ENCODE assay signal across 8 mouse cellular contexts in genomic region chr9:59750267-59751065, GRCm38 (mm10). TPM values are rescaled to one million over a fixed set of nuclear protein-coding genes. Genes with fewer than 3 reads are reported as not detected.
DNase-seq lines count a peak whose midpoint lies in the region; ATAC-seq and TF ChIP-seq lines count a peak whose summit lies in the region.

Gene Senp8 (minus strand): TSS chr9:59750710.
Gene Myo9a (plus strand): TSS chr9:59750896.

- peak within 1 kb of the TSS; percentile 93 for H3K27ac ChIP-seq in heart, embryonic 12.5 days (ENCODE audit: poor library complexity, severe bottlenecking)
- H3K27ac ChIP-seq in kidney, postnatal 0 days = peak within 1 kb of the TSS; percentile 98
- H3K27ac ChIP-seq in liver, embryonic 11.5 days (ENCODE audit: low read depth, low read length) = peak within 1 kb of the TSS; percentile 90
- H3K27ac ChIP-seq in stomach, embryonic 14.5 days (ENCODE audit: low read length) = peak within 1 kb of the TSS; percentile 91

- under 1% methylated on average over 59 of the region's 59 CpGs for WGBS in heart, embryonic 12.5 days
- WGBS in kidney, postnatal 0 days = 1% methylated on average over 48 of the region's 59 CpGs
- WGBS in liver, embryonic 11.5 days = under 1% methylated on average over 59 of the region's 59 CpGs
- WGBS in stomach, embryonic 14.5 days = 1% methylated on average over 59 of the region's 59 CpGs

- ATAC-seq in erythroid progenitor cell, adult 5-6 weeks (replicated peaks; ENCODE audit: low FRiP score, poor library complexity, severe bottlenecking) = peak; percentile 84
- peak; percentile 97 for ATAC-seq in heart, embryonic 12.5 days (ENCODE audit: insufficient number of reproducible peaks, low FRiP score)
- ATAC-seq in kidney, postnatal 0 days (replicated peaks; ENCODE audit: low FRiP score, low read depth) = peak; percentile 95
- peak; percentile 91 for ATAC-seq in liver, embryonic 11.5 days (replicated peaks; ENCODE audit: low FRiP score)
- peak; percentile 94 for ATAC-seq in stomach, embryonic 14.5 days (ENCODE audit: insufficient number of reproducible peaks, insufficient read depth, low FRiP score, low read depth)

- DNase-seq in CD4-positive helper T cell, adult 2 months (ENCODE audit: low read depth, low spot score) = peak; percentile 99
- peak; percentile 98 for DNase-seq in brain, embryonic 18.5 days (ENCODE audit: low read depth, low spot score)
- peak; percentile 99 for DNase-seq in kidney, postnatal 0 days (ENCODE audit: low spot score)
- DNase-seq in liver, embryonic 11.5 days (ENCODE audit: low spot score) = peak; percentile 100
- DNase-seq in naive thymus-derived CD4-positive, alpha-beta T cell, adult 2 months (ENCODE audit: low read depth) = peak; percentile 100

- TF ChIP-seq CTCF in kidney, postnatal 0 days (IDR thresholded peaks at IDR 0.05; ENCODE audit: low read depth) = peak; percentile 30; the same call in 1 of the 2 replicates

- peaks cover 9% of the 10 kb centered on the region for H3K4me1 ChIP-seq in heart, embryonic 12.5 days (replicated peaks)
- no peaks in the 10 kb centered on the region for H3K4me1 ChIP-seq in kidney, postnatal 0 days (replicated peaks; ENCODE audit: insufficient read depth, low read length)
- H3K4me1 ChIP-seq in liver, embryonic 11.5 days (replicated peaks; ENCODE audit: control insufficient read depth, insufficient read depth, low read length) = peaks cover 13% of the 10 kb centered on the region
- H3K4me1 ChIP-seq in stomach, embryonic 14.5 days (ENCODE audit: control insufficient read depth, insufficient read depth, low read length) = peaks cover 6% of the 10 kb centered on the region; the same call in 1 of the 2 replicates

- no peaks in the 10 kb centered on the region for H3K9me3 ChIP-seq in heart, embryonic 12.5 days (replicated peaks)
- H3K9me3 ChIP-seq in kidney, postnatal 0 days (replicated peaks; ENCODE audit: low read length) = no peaks in the 10 kb centered on the region
- no peaks in the 10 kb centered on the region for H3K9me3 ChIP-seq in liver, embryonic 11.5 days (ENCODE audit: control insufficient read depth, low read length)
- no peaks in the 10 kb centered on the region for H3K9me3 ChIP-seq in stomach, embryonic 14.5 days (ENCODE audit: control insufficient read depth, low read depth, low read length)

- peak within 1 kb of the TSS; percentile 84 for H3K9ac ChIP-seq in heart, embryonic 12.5 days
- peak within 1 kb of the TSS; percentile 89 for H3K9ac ChIP-seq in kidney, postnatal 0 days (ENCODE audit: low read depth, low read length)
- peak within 1 kb of the TSS; percentile 82 for H3K9ac ChIP-seq in liver, embryonic 11.5 days (ENCODE audit: low read depth, low read length)
- H3K9ac ChIP-seq in stomach, embryonic 14.5 days (replicated peaks; ENCODE audit: low read depth, low read length) = peak within 1 kb of the TSS; percentile 71

- H3K27me3 ChIP-seq in heart, embryonic 12.5 days (replicated peaks) = no peaks in the 10 kb centered on the region
- H3K27me3 ChIP-seq in kidney, postnatal 0 days (ENCODE audit: insufficient read depth, low read length) = no peaks in the 10 kb centered on the region
- H3K27me3 ChIP-seq in liver, embryonic 11.5 days (replicated peaks; ENCODE audit: control insufficient read depth, insufficient read depth, low read length) = no peaks in the 10 kb centered on the region
- H3K27me3 ChIP-seq in stomach, embryonic 14.5 days (ENCODE audit: control insufficient read depth, insufficient read depth, low read length) = no peaks in the 10 kb centered on the region

- peak within 1 kb of the TSS; percentile 74 for H3K4me3 ChIP-seq in heart, embryonic 12.5 days
- peak within 1 kb of the TSS; percentile 83 for H3K4me3 ChIP-seq in kidney, postnatal 0 days (replicated peaks; ENCODE audit: low read depth, low read length)
- peak within 1 kb of the TSS; percentile 85 for H3K4me3 ChIP-seq in liver, embryonic 11.5 days (ENCODE audit: low read depth, low read length)
- peak within 1 kb of the TSS; percentile 80 for H3K4me3 ChIP-seq in stomach, embryonic 14.5 days (ENCODE audit: low read depth, low read length)

- no peaks in the 10 kb centered on the region for H3K36me3 ChIP-seq in heart, embryonic 12.5 days
- H3K36me3 ChIP-seq in kidney, postnatal 0 days (ENCODE audit: insufficient read depth, low read length) = no peaks in the 10 kb centered on the region
- no peaks in the 10 kb centered on the region for H3K36me3 ChIP-seq in liver, embryonic 11.5 days (ENCODE audit: control insufficient read depth, insufficient read depth, low read length)
- no peaks in the 10 kb centered on the region for H3K36me3 ChIP-seq in stomach, embryonic 14.5 days (ENCODE audit: control insufficient read depth, insufficient read depth, low read length)

- H3K4me2 ChIP-seq in heart, embryonic 12.5 days = peak within 1 kb of the TSS; percentile 93
- H3K4me2 ChIP-seq in kidney, postnatal 0 days (ENCODE audit: low read length) = peak within 1 kb of the TSS; percentile 75
- H3K4me2 ChIP-seq in liver, embryonic 11.5 days = peak within 1 kb of the TSS; percentile 81
- H3K4me2 ChIP-seq in stomach, embryonic 14.5 days (replicated peaks; ENCODE audit: low read depth, low read length) = peak within 1 kb of the TSS; percentile 82

RNA-seq across cellular contexts. Expression of gene Senp8, which starts in this region (rescaled TPM):
- 0.36 and 3.8 TPM in 2 replicates for total RNA-seq in erythroid progenitor cell, adult 5-6 weeks (2015; ENCODE audit: low replicate concordance)
- 0.77 and 5.5 TPM in 2 replicates for total RNA-seq in erythroid progenitor cell, adult 5-6 weeks (2017; ENCODE audit: low replicate concordance)
- 13.0 and 15.1 TPM in 2 replicates for polyA plus RNA-seq in heart, embryonic 12.5 days (2016; fragmentation: Nextera tagmentation; extraction: Ambion mirVana)
- 8.6 and 9.2 TPM in 2 replicates for polyA plus RNA-seq in kidney, postnatal 0 days (2015; fragmentation: Nextera tagmentation; extraction: Ambion mirVana)
- polyA plus RNA-seq in liver, embryonic 11.5 days (2014; fragmentation: Nextera tagmentation; extraction: Ambion mirVana) = 9.8 and 10.9 TPM in 2 replicates
- polyA plus RNA-seq in stomach, embryonic 14.5 days (2014; fragmentation: Nextera tagmentation; extraction: Ambion mirVana) = 11.7 and 12.4 TPM in 2 replicates

RNA-seq across cellular contexts. Expression of gene Myo9a, which starts in this region (rescaled TPM):
- 37.3 and 39.6 TPM in 2 replicates for total RNA-seq in erythroid progenitor cell, adult 5-6 weeks (2015; ENCODE audit: low replicate concordance)
- total RNA-seq in erythroid progenitor cell, adult 5-6 weeks (2017; ENCODE audit: low replicate concordance) = 38.5 and 40.3 TPM in 2 replicates
- 10.9 and 11.7 TPM in 2 replicates for polyA plus RNA-seq in heart, embryonic 12.5 days (2016; fragmentation: Nextera tagmentation; extraction: Ambion mirVana)
- 12.4 and 14.5 TPM in 2 replicates for polyA plus RNA-seq in kidney, postnatal 0 days (2015; fragmentation: Nextera tagmentation; extraction: Ambion mirVana)
- polyA plus RNA-seq in liver, embryonic 11.5 days (2014; fragmentation: Nextera tagmentation; extraction: Ambion mirVana) = 7.0 and 8.1 TPM in 2 replicates
- 18.9 and 19.8 TPM in 2 replicates for polyA plus RNA-seq in stomach, embryonic 14.5 days (2014; fragmentation: Nextera tagmentation; extraction: Ambion mirVana)

Comparison
In these comparisons a context has a peak if more than half of its experiments do, and no peak if none do; other contexts are left out.
1. Peak in every context shown above with its lines: DNase-seq, ATAC-seq, H3K4me3 ChIP-seq and H3K27ac ChIP-seq.